Mouse (Mus musculus) cortical plate, adult 2 months (tissue): ENCODE data around the gene Ank3.

Experiments used
- CTCF ChIP-seq: fragments of 200-500 bp; IDR thresholded peaks from 2 replicates; pipeline ENCODE4 v1.5.1; 2011; ENCODE audit warnings: mild to moderate bottlenecking, control low read depth, low read length; ENCODE audit not compliant: insufficient read depth; ENCODE audit errors: extremely low read depth
- POLR2A ChIP-seq: fragments of 200-500 bp; IDR thresholded peaks from 2 replicates; pipeline ENCODE4 v1.6.1; 2011; ENCODE audit warnings: mild to moderate bottlenecking, low read length, control low read depth; ENCODE audit not compliant: insufficient read depth; ENCODE audit errors: extremely low read depth

DNA sequence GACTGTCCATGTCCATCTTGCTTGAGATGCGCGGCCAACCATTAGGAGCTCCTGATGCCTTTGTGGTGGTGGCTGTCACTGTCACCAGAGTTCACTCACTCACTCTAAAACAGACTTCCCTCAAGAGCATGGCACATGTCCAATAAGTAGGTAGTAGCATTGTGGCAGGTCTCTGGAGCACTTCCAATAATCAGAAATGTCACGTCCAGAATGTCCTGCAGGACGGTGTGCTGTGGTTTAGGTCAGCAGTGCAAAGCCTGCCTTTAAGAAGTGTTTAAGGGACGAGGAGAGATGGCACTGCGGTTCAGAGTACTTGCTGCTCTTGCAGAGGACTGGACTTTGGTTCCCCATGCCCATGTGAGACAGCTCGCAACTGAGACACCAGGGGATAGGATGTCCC lies 433.0 kb downstream of the Ank3 start:
- TF ChIP-seq POLR2A (no peak), CTCF (no peak)
